Mouse (Mus musculus): Measurements from ENCODE around the gene Tmco1. TPM values are rescaled to one million over a fixed set of nuclear protein-coding genes. Genes with fewer than 3 reads are reported as not detected.

Tmco1 gene
- polyA plus RNA-seq, 1 experiment from 2014 or later = 76.4 TPM

DNA sequence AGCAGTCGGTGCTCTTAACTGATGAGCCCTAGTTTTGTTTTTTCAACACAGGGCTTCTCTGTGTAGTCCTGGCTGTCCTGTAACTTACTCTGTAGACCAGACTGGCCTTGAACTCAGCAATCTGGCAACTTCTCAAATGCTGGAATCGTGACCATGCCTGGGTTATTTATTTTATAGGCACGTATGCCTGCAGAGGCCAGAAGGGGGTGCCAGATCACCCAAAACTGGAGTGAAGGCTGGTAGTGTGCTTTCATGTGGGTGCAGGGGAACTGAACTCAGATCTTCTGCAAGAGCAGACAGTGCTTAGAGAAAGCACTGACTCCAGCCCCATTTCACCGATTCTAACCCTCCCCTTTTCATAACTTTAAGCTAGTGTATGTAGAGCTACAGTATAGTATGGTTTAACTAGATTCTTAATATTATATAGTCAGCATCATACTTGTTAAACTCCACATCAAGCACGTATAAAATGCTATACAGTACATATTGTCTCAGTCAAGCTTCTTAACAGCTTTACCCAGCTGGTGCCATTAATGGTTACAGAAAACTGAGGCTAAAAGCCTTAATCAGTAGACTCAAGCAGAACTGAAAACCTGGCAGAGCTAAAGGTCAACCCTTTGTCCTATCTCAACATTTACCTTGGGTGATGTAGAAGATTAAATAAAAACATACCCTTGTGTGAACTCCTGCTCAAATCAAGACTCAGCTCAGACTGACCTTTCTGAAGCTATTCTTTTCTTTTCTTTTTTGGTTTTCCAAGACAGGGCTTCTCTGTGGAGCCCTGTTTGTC is 1.5 kb upstream of the Tmco1 start:
- Histone ChIP-seq H3K9ac (no peak overlapping the region), H3K36me3 (0 out of 2 replicates have a peak, but pooled peaks cover 4% of the 10 kb centered on the region), H3K4me2 (replicated peaks) (no peak overlapping the region), H3K9me3 (replicated peaks) (no peaks in the 10 kb centered on the region), H3K27me3 (no peaks in the 10 kb centered on the region), H3K27ac (no peak overlapping the region), H3K4me3 (no peak overlapping the region), H3K4me1 (peaks cover 7% of the 10 kb centered on the region)
- ATAC-seq (ENCODE audit: low FRiP score) = no peak
- 73% methylated on average over 5 of the region's 5 CpGs for WGBS

DNA sequence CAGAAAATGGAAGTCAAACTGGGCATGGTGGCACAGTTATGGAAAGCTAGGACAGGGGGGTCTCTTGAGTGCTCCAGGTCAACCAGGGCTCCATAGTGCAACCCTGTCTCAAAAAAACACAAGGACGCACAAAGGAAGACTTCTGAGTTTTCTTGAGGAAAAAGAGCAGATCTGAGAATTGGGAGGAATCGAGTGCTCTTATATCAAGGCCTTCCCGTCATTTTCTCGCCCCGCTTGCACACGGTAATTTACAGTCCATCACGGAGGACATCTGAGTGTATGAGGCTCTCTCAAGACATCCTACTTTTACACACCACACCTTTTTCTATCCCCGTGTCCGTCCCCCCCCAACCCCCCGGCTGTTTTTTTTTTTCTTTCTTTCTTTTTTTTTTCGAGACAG is 504 bp upstream of the Tmco1 start:
- Histone ChIP-seq H3K27ac (no peak overlapping the region), H3K9me3 (replicated peaks) (no peaks in the 10 kb centered on the region), H3K4me1 (peaks cover 7% of the 10 kb centered on the region), H3K4me2 (replicated peaks) (peak overlapping the region; percentile 80), H3K9ac (peak overlapping the region; percentile 88), H3K27me3 (no peaks in the 10 kb centered on the region), H3K36me3 (0 out of 2 replicates have a peak, but pooled peaks cover 12% of the 10 kb centered on the region), H3K4me3 (peak overlapping the region; percentile 76)
- no peak; the same call in 1 of the 2 replicates for ATAC-seq (ENCODE audit: low FRiP score)
- WGBS = 62% methylated on average over 11 of the region's 11 CpGs

DNA sequence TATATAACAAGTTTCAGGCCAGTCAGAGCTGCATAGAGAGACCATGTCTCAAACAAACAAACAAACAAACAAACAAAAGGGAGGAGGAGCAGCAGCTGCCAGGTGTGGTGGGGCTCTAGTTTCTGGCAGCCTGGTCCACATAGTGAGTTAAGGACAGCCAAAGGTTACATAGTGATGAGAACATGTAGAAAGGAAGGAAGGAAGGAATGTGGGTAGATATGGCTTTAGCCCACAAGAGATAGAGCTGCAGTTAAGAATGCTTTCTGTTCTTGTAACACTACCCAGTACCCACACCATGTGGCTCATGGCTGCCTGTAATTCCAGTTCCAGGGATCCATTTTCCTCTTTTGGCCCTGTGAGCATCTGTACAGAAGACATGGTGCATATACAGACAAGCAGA is 4.2 kb downstream of the Tmco1 start:
- no peak overlapping the region for H3K4me2 ChIP-seq (replicated peaks)
- H3K36me3 ChIP-seq = peaks cover 32% of the 10 kb centered on the region; the same call in 1 of the 2 replicates
- no peak overlapping the region for H3K4me3 ChIP-seq
- no peaks in the 10 kb centered on the region for H3K9me3 ChIP-seq (replicated peaks)
- H3K9ac ChIP-seq = no peak overlapping the region
- no peak overlapping the region for H3K27ac ChIP-seq
- peaks cover 7% of the 10 kb centered on the region for H3K4me1 ChIP-seq
- no peaks in the 10 kb centered on the region for H3K27me3 ChIP-seq
- no peak for ATAC-seq (ENCODE audit: low FRiP score)

DNA sequence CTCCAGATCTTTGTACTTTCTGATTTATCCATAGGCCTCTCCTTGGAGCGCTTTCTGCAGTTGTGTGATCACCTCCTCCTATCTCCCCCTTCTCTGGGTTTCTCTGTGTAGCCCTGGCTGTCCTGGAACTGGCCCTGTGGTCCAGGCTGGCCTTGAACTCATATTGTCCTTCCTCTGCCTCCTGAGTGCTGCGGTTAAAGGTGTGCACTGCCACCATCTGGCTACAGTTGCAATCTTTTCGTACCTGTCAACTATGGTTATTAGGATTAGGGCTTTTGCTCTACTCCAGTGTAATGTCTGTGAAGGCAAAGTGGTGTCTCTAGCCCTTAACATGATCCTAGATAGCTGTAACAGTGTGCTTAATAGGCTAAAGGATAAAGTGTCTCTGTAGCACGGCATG is 5.0 kb downstream of the Tmco1 start:
- Histone ChIP-seq H3K4me2 (replicated peaks) (no peak overlapping the region), H3K9me3 (replicated peaks) (no peaks in the 10 kb centered on the region), H3K27me3 (no peaks in the 10 kb centered on the region), H3K4me1 (peaks cover 4% of the 10 kb centered on the region), H3K4me3 (no peak overlapping the region), H3K36me3 (peaks cover 34% of the 10 kb centered on the region; the same call in 1 of the 2 replicates), H3K27ac (no peak overlapping the region), H3K9ac (no peak overlapping the region)
- no peak for ATAC-seq (ENCODE audit: low FRiP score)
- 93% methylated on average over 4 of the region's 4 CpGs for WGBS

DNA sequence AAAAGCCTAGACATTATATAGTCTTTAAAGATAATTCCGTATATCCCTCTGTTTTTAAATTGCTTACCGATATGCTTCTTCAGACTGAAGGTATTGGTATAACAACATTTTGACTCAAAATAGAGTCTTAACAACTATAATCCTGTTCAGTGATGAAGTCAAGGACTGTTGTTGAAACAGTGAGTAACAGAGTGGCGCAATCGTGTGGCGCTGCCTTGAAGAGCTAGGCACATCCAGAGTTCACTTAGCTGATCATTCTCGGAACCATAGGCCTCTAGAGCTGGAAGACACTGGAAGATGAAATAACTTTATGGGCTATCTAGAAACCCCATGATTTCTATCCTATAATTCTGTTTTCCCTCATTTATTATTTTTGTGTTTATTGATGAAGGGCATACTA is 13.5 kb downstream of the Tmco1 start:
- Histone ChIP-seq H3K4me3 (no peak overlapping the region), H3K9ac (no peak overlapping the region), H3K36me3 (peaks cover 79% of the 10 kb centered on the region), H3K27me3 (no peaks in the 10 kb centered on the region), H3K4me2 (replicated peaks) (no peak overlapping the region), H3K4me1 (no peaks in the 10 kb centered on the region), H3K27ac (no peak overlapping the region), H3K9me3 (replicated peaks) (no peaks in the 10 kb centered on the region)
- no peak for ATAC-seq (ENCODE audit: low FRiP score)
- WGBS = 96% methylated on average over 6 of the region's 6 CpGs

DNA sequence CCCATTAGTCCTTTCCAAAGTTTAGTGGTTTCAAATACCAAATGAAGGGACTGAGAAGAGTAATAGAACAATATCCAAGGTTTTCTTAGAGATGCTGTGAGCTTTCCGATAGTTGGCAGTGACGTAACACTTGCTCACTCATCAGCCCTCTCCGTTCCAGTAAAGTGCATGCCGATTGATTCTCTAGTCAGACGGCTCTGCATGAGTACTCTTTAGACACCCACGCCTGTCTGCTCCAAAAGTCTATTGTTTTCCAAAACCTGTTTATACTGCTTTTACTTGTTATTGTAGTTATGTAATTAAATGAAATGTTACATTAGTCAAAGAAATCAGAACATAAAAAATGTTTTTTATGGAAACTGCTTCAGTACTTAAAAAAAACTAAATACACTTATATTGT is 20.6 kb downstream of the Tmco1 start:
- H3K27ac ChIP-seq = no peak overlapping the region
- H3K4me1 ChIP-seq = no peaks in the 10 kb centered on the region
- H3K9ac ChIP-seq = no peak overlapping the region
- no peak for ATAC-seq (ENCODE audit: low FRiP score)
- WGBS = 90% methylated on average over 6 of the region's 6 CpGs
- H3K9me3 ChIP-seq (replicated peaks) = no peaks in the 10 kb centered on the region
- H3K36me3 ChIP-seq = peaks cover 61% of the 10 kb centered on the region
- no peaks in the 10 kb centered on the region for H3K27me3 ChIP-seq
- no peak overlapping the region for H3K4me3 ChIP-seq
- no peak overlapping the region for H3K4me2 ChIP-seq (replicated peaks)

DNA sequence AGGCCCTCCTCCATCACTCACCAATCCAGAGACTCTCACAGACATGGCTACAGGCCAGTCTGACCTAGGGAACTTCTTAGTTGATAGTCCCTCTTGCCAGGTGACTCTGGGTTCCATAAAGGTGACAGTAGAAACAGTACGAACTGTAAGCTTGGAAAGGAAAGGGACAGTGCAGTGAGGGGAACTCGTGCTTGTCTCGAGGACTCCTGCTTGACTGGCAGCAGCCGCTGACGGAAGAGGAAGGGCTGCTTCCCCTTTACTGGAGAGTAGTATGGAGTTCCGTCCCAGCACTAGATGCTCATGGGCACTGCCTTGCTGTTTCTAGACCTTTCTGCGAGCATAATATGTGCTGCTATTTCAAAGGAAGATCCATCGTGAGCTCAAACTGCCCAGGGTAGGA is 22.9 kb downstream of the Tmco1 start:
- WGBS = 92% methylated on average over 8 of the region's 8 CpGs
- Histone ChIP-seq H3K27ac (no peak overlapping the region), H3K9me3 (replicated peaks) (no peaks in the 10 kb centered on the region), H3K4me1 (no peaks in the 10 kb centered on the region), H3K9ac (no peak overlapping the region), H3K4me3 (no peak overlapping the region), H3K27me3 (no peaks in the 10 kb centered on the region), H3K4me2 (replicated peaks) (no peak overlapping the region), H3K36me3 (peaks cover 45% of the 10 kb centered on the region)
- ATAC-seq (ENCODE audit: low FRiP score) = no peak

DNA sequence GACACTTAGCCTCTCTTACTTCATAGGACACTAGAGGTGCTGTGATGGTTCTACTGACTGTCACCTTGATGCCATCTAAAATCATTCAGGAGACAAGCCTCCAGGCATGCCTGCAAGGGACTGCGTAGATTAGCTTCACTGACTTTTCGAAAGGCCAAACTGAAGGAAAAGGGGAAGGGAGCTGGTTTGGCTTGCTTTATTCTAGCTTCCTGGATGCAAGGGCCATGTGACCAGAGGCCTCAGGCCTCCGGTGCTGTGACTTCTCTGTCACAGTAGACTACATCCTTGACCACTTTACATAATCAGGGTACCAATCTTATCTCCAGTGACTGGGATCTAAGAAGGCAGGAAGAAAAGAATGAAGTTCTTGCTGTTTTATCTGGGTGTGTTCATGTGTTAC is 28.2 kb downstream of the Tmco1 start:
- Histone ChIP-seq H3K27me3 (peaks cover 5% of the 10 kb centered on the region), H3K27ac (no peak overlapping the region), H3K36me3 (peaks cover 13% of the 10 kb centered on the region), H3K4me3 (no peak overlapping the region), H3K4me2 (replicated peaks) (no peak overlapping the region), H3K9ac (no peak overlapping the region), H3K4me1 (0 out of 2 replicates have a peak, but pooled peaks cover 6% of the 10 kb centered on the region), H3K9me3 (replicated peaks) (no peaks in the 10 kb centered on the region)
- no peak for ATAC-seq (ENCODE audit: low FRiP score)
- WGBS = 91% methylated on average over 3 of the region's 3 CpGs

DNA sequence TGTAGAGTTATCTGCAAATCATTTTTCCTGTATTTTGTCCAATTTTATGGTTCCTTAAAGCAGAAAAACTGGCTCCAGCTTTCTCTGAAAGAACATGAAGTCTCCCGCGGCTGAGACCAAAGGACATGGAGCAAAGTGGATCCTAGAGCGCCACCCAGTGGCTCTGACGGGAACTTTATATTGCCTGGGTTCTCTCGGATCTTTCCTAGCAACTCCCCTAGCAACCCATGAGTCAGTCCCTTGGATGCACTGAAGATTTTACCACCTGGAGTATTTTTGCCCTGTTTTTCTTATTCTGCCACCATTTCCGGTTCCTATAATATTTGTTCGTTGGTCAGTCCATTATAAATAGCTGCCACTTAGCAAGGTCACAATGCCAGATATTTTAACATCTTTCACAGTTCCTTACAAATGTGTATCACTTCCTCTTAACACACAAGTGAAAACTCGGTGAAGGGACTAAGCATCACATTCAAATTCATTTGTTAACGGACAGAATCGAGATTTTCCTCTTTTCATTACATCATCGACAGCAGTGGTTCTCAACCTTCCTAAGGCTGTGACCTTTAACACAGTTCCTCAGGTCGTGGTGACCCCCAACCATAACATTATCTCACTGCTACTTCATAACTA is 29.4 kb downstream of the Tmco1 start:
- 17% methylated on average over 12 of the region's 12 CpGs for WGBS
- no peak for ATAC-seq (ENCODE audit: low FRiP score)

DNA sequence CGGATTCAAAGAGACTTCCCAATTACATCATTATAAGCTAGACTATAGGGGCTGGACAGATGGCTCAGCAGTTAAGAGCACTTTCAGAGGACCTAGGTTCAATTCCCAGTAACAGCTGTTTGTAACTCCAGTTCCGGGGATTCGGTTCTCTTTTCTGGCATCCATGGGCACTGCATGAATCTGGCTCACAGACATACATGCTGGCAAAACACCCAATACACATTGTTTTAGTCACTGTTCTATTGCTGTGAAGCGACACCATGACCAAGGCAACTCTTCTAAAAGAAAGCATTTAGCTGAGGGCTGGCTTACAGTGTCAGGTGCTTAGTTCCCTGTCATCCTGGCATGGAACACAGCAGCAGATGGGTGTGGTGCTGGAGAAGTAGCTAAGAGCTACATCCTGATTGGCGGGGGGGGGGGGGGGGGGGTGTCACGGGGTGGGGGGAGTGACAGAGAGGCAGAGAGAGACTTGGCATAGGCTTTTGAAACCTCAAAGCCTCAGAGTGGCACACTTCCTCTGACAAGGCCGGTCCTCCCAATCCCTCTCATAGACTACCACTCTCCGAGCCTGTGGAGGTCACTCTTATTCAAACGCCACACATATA is 31.1 kb downstream of the Tmco1 start:
- H3K4me1 ChIP-seq = 0 out of 2 replicates have a peak, but pooled peaks cover 6% of the 10 kb centered on the region
- no peaks in the 10 kb centered on the region for H3K36me3 ChIP-seq
- H3K27me3 ChIP-seq = peaks cover 9% of the 10 kb centered on the region
- no peak overlapping the region for H3K4me3 ChIP-seq
- 80% methylated on average over 7 of the region's 9 CpGs for WGBS
- H3K9me3 ChIP-seq (replicated peaks) = no peaks in the 10 kb centered on the region
- no peak for ATAC-seq (ENCODE audit: low FRiP score)
- no peak overlapping the region for H3K9ac ChIP-seq
- no peak overlapping the region for H3K4me2 ChIP-seq (replicated peaks)
- H3K27ac ChIP-seq = no peak overlapping the region

More for the DNA sequence above, 29.4 kb downstream of the Tmco1 start:
- peaks cover 3% of the 10 kb centered on the region for H3K36me3 ChIP-seq
- H3K27ac ChIP-seq = no peak overlapping the region
- no peak overlapping the region for H3K9ac ChIP-seq
- H3K4me2 ChIP-seq (replicated peaks) = no peak overlapping the region
- H3K27me3 ChIP-seq = peaks cover 9% of the 10 kb centered on the region
- H3K4me1 ChIP-seq = 0 out of 2 replicates have a peak, but pooled peaks cover 6% of the 10 kb centered on the region
- H3K9me3 ChIP-seq (replicated peaks) = no peaks in the 10 kb centered on the region
- H3K4me3 ChIP-seq = no peak overlapping the region

DNA sequence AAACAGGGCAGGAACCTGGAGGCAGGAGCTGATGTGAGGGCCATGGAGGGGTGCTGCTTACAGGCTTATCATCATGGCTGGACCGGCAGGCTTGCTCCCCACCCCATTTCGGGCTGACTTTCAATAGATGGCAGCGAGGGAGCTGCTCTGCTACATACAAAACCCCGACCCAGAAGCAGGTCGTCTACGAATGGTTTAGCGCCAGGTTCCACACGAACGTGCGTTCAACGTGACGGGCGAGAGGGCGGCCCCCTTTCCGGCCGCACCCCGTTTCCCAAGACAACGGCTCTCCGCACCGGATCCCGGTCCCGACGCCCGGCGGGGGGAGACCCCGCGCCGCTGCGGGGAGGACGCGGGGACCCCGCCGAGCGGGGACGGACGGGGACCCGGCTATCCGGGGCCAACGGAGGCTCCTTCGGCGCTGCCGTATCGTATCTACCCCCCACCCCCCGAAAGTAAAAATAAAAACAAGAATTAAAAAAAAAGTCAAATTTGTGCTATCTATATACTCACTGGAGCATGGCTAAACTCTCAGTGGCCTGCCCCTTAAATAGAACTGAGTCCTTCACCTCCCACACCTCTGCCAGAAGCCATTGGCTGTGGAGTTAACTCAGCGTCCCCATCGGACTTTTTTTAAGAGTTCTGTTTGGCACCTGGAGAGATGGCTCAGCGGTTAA is 32.1 kb downstream of the Tmco1 start:
- Histone ChIP-seq H3K9me3 (replicated peaks) (no peaks in the 10 kb centered on the region), H3K9ac (peak overlapping the region; percentile 60), H3K27me3 (peaks cover 9% of the 10 kb centered on the region), H3K36me3 (no peaks in the 10 kb centered on the region), H3K4me3 (peak overlapping the region; percentile 43), H3K4me2 (replicated peaks) (peak overlapping the region; percentile 80), H3K27ac (no peak overlapping the region), H3K4me1 (0 out of 2 replicates have a peak, but pooled peaks cover 6% of the 10 kb centered on the region)
- 4% methylated on average over 47 of the region's 47 CpGs for WGBS
- peak; percentile 65; the same call in 1 of the 2 replicates for ATAC-seq (ENCODE audit: low FRiP score)

DNA sequence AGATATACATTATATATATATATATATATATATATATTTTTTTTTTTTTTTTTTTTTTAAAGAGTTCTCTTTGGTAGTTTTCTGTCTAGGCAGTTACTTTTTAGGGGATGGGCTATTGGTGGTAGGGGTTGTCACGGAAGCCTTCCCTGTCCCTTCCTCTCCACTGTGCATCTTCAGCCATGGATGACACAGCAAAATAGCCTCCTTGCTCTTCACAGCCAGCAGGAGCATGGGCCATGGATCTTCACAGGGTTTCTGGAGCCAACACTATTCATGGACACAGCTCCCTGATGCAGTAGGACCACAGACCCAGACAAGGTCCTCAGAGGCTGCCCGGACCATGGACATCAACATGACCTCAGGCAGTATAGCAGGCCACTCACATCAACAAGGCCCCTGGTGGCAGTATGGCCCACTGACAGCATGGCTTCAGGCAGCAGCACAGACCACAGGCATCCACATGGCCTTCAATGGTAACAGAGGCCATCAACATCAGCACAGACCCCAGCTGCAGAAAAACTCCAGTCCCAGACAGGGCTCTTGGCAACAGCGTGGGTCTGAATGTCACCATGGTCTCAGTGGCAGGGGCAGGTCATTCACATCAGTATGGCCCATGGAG is 32.8 kb downstream of the Tmco1 start:
- H3K36me3 ChIP-seq = no peaks in the 10 kb centered on the region
- 89% methylated on average over 3 of the region's 3 CpGs for WGBS
- H3K27ac ChIP-seq = no peak overlapping the region
- H3K4me1 ChIP-seq = 0 out of 2 replicates have a peak, but pooled peaks cover 6% of the 10 kb centered on the region
- no peak overlapping the region for H3K9ac ChIP-seq
- no peaks in the 10 kb centered on the region for H3K9me3 ChIP-seq (replicated peaks)
- H3K4me3 ChIP-seq = no peak overlapping the region
- ATAC-seq (ENCODE audit: low FRiP score) = no peak
- peaks cover 9% of the 10 kb centered on the region for H3K27me3 ChIP-seq
- no peak overlapping the region for H3K4me2 ChIP-seq (replicated peaks)

Measured in hindbrain, embryonic 12.5 days (tissue).